Mouse (Mus musculus): ENCODE measurements around the gene 2410137M14Rik. TPM values are rescaled to one million over a fixed set of nuclear protein-coding genes. Genes with fewer than 3 reads are reported as not detected.

The 2410137M14Rik gene
- polyA plus RNA-seq (2017; shearing (Covaris generic)): not detected

DNA sequence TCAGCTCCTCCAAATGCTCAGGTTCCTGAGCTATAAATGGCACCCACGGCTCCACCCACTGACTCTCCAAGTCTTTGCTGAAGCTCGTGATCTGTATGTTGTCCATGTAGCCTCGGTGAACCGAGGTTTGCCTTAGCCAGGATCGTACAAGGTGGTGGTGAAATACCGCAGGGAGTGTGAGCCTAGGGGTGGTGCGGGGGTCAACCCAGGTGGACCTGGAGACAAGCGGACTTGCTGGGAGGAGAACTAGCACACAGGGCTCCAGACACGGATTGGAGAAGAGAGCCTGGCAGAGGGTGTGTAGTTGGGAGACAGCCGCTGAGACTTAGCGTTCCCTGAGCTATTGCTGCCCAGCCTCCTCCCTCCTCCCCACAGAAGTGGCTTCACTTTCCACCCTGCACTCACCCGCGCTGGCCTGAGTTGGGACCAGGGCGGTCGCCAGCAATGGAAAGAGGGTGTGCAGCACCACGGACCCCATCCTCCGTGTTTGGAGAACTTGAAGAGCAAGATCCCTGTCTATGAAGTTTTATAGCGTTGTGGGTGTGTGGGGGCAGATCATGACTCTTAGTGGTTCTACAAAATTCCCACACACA, at the start of gene 2410137M14Rik:
2410137M14Rik (minus strand) TSS at position 17 of the 593 bp plus-strand sequence.

GRCm38 (mm10) chr17:37022628-37023576, 41.9 kb upstream of the 2410137M14Rik start, which contains the start of gene Mog:
Gene Mog, minus strand, starts transcription at chr17:37023398.

DNA sequence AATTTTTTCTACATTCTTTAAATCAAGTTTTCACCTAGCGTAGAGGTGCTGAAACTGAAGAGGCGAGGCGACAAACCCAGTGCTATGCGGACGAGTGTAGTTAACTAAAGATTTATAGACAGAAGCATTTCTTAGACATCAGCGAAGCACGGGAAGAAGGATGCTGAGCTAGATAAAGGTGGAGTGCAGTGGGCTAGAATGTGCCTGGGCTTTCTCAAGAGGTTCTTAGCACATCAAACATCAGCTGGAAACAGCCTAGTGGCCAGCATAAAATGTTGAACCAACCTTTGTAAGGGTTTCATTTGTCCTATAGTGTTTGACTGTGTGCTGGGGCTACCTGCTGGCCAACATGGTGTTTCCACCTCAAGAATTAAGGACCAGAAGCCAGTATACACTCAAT, 19.8 kb upstream of the 2410137M14Rik start, which contains the start of gene Zfp57:
Zfp57 (plus strand) TSS at position 301 of the 400 bp plus-strand sequence.

GRCm38 (mm10) chr17:36989437-36989836, 8.4 kb upstream of the 2410137M14Rik start, which contains the start of gene H2-M5:
Gene H2-M5, minus strand, starts transcription at chr17:36989537.

DNA sequence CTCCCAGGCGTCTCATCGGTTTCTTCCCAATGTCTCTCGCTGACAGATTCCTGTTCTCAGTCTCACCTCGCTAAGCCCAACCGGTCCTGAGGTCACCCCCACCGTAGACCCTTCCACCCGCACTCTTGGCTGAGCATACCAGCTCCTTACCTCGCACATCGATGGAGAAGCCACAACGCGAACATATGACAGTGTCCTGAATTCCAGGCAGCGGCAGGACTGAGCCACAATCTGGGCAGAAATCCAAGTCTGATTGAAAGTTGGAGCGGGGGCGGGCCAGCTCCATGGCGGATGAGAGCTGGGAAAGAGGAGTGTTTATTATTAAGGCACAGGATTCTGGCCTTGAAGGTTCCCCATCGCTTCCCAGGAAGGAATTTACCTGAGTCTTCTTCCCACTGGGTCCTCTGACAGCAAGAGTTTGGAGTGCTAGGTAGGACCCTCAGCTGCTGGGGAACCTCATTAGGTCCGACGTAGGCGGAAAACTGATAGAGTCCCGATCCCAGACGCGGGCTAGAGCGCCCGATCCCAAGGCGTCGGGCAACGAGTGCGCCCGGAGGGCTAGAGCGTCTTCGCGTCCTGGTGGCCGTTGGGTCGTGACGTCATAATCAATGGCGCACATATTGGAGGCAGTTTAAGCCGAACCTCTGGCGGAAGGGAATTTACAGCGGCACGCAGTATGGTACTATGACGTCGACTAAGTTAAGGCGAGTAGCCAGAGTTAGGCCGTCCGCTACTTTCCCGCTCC, 22.9 kb downstream of the 2410137M14Rik start, which contains the start of the genes Znrd1 and Znrd1as:
Znrd1 (minus strand) TSS at position 561 of the 745 bp plus-strand sequence.
Znrd1as (plus strand) TSS at position 594 of the 745 bp plus-strand sequence.

DNA sequence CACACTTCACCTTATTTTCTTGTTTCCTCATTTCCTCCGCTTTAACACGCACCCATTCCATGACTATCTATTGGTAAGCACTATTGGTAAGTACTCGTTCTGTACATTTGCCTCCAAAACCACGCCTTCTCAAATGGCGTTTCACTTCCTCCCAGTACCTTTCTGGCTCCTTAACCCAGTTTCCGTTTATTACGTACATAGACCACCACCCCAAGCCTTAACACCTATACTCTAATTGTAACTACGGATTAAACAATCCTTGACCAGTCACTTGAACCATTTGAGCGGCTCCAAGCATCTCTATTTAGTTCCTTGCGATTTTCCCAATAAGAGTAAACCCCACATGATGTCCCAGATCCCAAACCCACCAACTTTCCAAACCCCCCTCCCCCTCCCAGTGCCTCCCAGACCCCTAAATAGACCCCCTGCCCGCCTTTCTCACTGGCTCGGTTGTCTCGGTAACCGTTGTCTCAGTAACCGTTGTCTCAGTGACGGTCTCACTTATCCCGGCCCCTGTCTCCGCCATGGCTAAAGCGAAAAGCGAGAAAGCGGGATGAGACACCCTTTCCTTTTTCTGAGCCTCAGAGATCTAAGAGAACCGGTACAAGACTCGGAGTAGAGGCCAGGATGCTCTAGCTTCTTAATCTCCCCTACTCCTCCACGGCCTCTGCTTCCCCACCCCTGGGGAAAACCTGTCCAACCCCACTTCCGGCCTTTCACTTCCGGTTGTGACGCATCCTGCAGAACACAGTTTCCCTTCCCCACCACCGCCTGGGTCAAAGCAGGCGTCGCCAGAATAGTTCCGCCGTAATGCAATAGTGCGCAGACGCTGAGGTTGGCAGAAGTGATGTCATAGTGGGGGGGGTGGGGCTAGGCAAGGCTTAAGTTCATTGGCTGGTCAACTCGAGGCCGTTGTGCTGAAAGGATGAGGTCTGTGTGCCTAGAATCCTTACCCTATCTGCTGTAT, 29.8 kb downstream of the 2410137M14Rik start, which contains the start of gene Ppp1r11:
Ppp1r11 (minus strand) TSS at position 761 of the 967 bp plus-strand sequence.

GRCm38 (mm10) chr17:36942791-36943471, 38.1 kb downstream of the 2410137M14Rik start, which contains the start of gene Rnf39:
Gene Rnf39, plus strand, starts transcription at chr17:36942918.

Other genes with a start within 250 kb of the 2410137M14Rik start
- not detected for gene H2-M10.5, start 208.3 kb downstream of the 2410137M14Rik start, polyA plus RNA-seq (2017; shearing (Covaris generic))
- not detected for gene H2-M10.6, start 169.1 kb downstream of the 2410137M14Rik start, polyA plus RNA-seq (2017; shearing (Covaris generic))
- gene Trim26, start 144.1 kb downstream of the 2410137M14Rik start, polyA plus RNA-seq (2017; shearing (Covaris generic)): 160 TPM
- gene Trim15, start 114.0 kb downstream of the 2410137M14Rik start, polyA plus RNA-seq (2017; shearing (Covaris generic)): 0.33 TPM
- gene Trim10, start 111.7 kb downstream of the 2410137M14Rik start, polyA plus RNA-seq (2017; shearing (Covaris generic)): 0.55 TPM
- not detected for gene Trim40, start 91.1 kb downstream of the 2410137M14Rik start, polyA plus RNA-seq (2017; shearing (Covaris generic))
- gene Trim31, start 83.1 kb downstream of the 2410137M14Rik start, polyA plus RNA-seq (2017; shearing (Covaris generic)): not detected
- gene Rnf39, start 38.3 kb downstream of the 2410137M14Rik start, polyA plus RNA-seq (2017; shearing (Covaris generic)): 0.49 TPM
- gene Ppp1r11, start 29.5 kb downstream of the 2410137M14Rik start, polyA plus RNA-seq (2017; shearing (Covaris generic)): 173 TPM
- 93.5 TPM for gene Znrd1, start 22.7 kb downstream of the 2410137M14Rik start, polyA plus RNA-seq (2017; shearing (Covaris generic))
- 5.4 TPM for gene Znrd1as, start 22.6 kb downstream of the 2410137M14Rik start, polyA plus RNA-seq (2017; shearing (Covaris generic))
- 0.54 TPM for gene H2-M5, start 8.3 kb upstream of the 2410137M14Rik start, polyA plus RNA-seq (2017; shearing (Covaris generic))
- not detected for gene Zfp57, start 19.9 kb upstream of the 2410137M14Rik start, polyA plus RNA-seq (2017; shearing (Covaris generic))
- not detected for gene Mog, start 42.2 kb upstream of the 2410137M14Rik start, polyA plus RNA-seq (2017; shearing (Covaris generic))
- gene Gabbr1, start 64.7 kb upstream of the 2410137M14Rik start, polyA plus RNA-seq (2017; shearing (Covaris generic)): 10.6 TPM
- not detected for gene Olfr90, start 107.3 kb upstream of the 2410137M14Rik start, polyA plus RNA-seq (2017; shearing (Covaris generic))
- gene Olfr91, start 117.0 kb upstream of the 2410137M14Rik start, polyA plus RNA-seq (2017; shearing (Covaris generic)): not detected
- not detected for gene Olfr92, start 138.9 kb upstream of the 2410137M14Rik start, polyA plus RNA-seq (2017; shearing (Covaris generic))
- gene Olfr93, start 180.3 kb upstream of the 2410137M14Rik start, polyA plus RNA-seq (2017; shearing (Covaris generic)): not detected
- gene Ubd, start 212.7 kb upstream of the 2410137M14Rik start, polyA plus RNA-seq (2017; shearing (Covaris generic)): 0.95 TPM
- not detected for gene Olfr94, start 219.8 kb upstream of the 2410137M14Rik start, polyA plus RNA-seq (2017; shearing (Covaris generic))
- gene Olfr95, start 231.9 kb upstream of the 2410137M14Rik start, polyA plus RNA-seq (2017; shearing (Covaris generic)): not detected
- not detected for gene Olfr96, start 238.9 kb upstream of the 2410137M14Rik start, polyA plus RNA-seq (2017; shearing (Covaris generic))

All from inflammation-experienced regulatory T-cells, adult 16 weeks (primary cell).